Mouse (Mus musculus): ENCODE results near the gene Gm10256.
"Not testable (repeated sequence)": the region's sequence is repeated elsewhere in the genome, so short reads cannot be mapped to it uniquely, and the experiment has no call there.

The Gm10256 gene

GRCm38 (mm10) chrY:2830380-2830779, at the start of gene Gm10256, which contains the start of gene Rbmy:
TSS of gene Gm10256 (plus strand) at chrY:2830699.
TSS of gene Rbmy (plus strand) at chrY:2830680.
- DNase-seq (ENCODE audit: low spot score): not testable (repeated sequence)

GRCm38 (mm10) chrY:2796105-2796504, 34.4 kb upstream of the Gm10256 start, which contains the start of gene Gm4064:
TSS of gene Gm4064 (minus strand) at chrY:2796205.
- not testable (repeated sequence) for DNase-seq (ENCODE audit: low spot score)

- not testable (repeated sequence) for DNase-seq (ENCODE audit: low spot score)
These were observed 70.2 kb downstream of the Gm10256 start, which contains the start of gene Gm10352 for GRCm38 (mm10) chrY:2900689-2901088. TSS of gene Gm10352 (plus strand) at chrY:2900989.

Measured in urinary bladder, postnatal 10 days (tissue).